Mouse (Mus musculus) sigmoid colon, adult 10 weeks (tissue): ENCODE measurements around the gene Rnf152. TPM values are rescaled to one million over a fixed set of nuclear protein-coding genes. Genes with fewer than 3 reads are reported as not detected.

Experiments
- polyA plus RNA-seq: library from polyadenylated mRNA; stranded (reverse); fragments of 350-450 nt; fragmentation: Illumina TruSeq; extraction: RNeasy Lipid Tissue Mini Kit (QIAGEN cat#74804); gene quantifications from one replicate; pipeline ENCODE4 v1.2.3, GENCODE M21; 2014; ENCODE audit warnings: low read depth, low replicate concordance

Rnf152 gene
- 52.0 TPM for polyA plus RNA-seq

GRCm38 (mm10) chr1:105356291-105357011, at the start of gene Rnf152:
TSS of gene Rnf152 (minus strand) at chr1:105356710.

